Mouse (Mus musculus) midbrain, postnatal 0 days (tissue): ENCODE data around the gene Pwp2. TPM values are rescaled to one million over a fixed set of nuclear protein-coding genes. Genes with fewer than 3 reads are reported as not detected.

Experiments used
- ATAC-seq: fragments of 200-750 bp; cut with Nextera tagmentation; 2 replicates; pipeline ENCODE4 v1.8.0; 2017; ENCODE audit warnings: moderate number of reproducible peaks, mild to moderate bottlenecking, moderate TSS enrichment, moderate library complexity; ENCODE audit not compliant: low FRiP score
- DNase-seq: peaks from one replicate; pipeline ENCODE4 v3.0.0-alpha.2; 2015; ENCODE audit warnings: low spot score
- H3K27ac ChIP-seq: fragments of 300-500 bp; sonication (generic); 2 replicates; pipeline ENCODE4 v1.5.1; 2014; ENCODE audit warnings: low read depth, mild to moderate bottlenecking, low read length, mixed read lengths
- H3K27me3 ChIP-seq: fragments of 300-500 bp; sonication (generic); 2 replicates; pipeline ENCODE4 v1.6.1; 2014; ENCODE audit warnings: low read length, control low read depth, mixed read lengths; ENCODE audit not compliant: insufficient read depth
- H3K36me3 ChIP-seq: fragments of 300-500 bp; sonication (generic); 2 replicates; pipeline ENCODE4 v1.6.1; 2014; ENCODE audit warnings: low read length, control low read depth, mixed read lengths; ENCODE audit not compliant: insufficient read depth
- H3K4me1 ChIP-seq: fragments of 300-500 bp; sonication (generic); 2 replicates; pipeline ENCODE4 v1.6.1; 2014; ENCODE audit warnings: mild to moderate bottlenecking, control low read depth, antibody characterized with exemption, low read length, mixed read lengths; ENCODE audit not compliant: insufficient read depth
- H3K4me2 ChIP-seq: fragments of 300-500 bp; sonication (generic); 2 replicates; pipeline ENCODE4 v1.6.1; 2014; ENCODE audit warnings: low read depth, mild to moderate bottlenecking, low read length, mixed read lengths; ENCODE audit not compliant: poor library complexity, severe bottlenecking
- H3K4me3 ChIP-seq: fragments of 300-500 bp; sonication (generic); 2 replicates; pipeline ENCODE4 v1.5.1; 2014; ENCODE audit warnings: low read depth, mild to moderate bottlenecking, low read length, moderate library complexity
- H3K9ac ChIP-seq: fragments of 300-500 bp; sonication (generic); replicated peaks from 2 replicates; pipeline ENCODE4 v1.6.1; 2014; ENCODE audit warnings: mild to moderate bottlenecking, low read length, moderate library complexity, mixed read lengths; ENCODE audit not compliant: poor library complexity, severe bottlenecking
- H3K9me3 ChIP-seq: fragments of 300-500 bp; sonication (generic); 2 replicates; pipeline ENCODE4 v1.6.1; 2016; ENCODE audit warnings: low read length, control low read depth
- CTCF ChIP-seq: IDR thresholded peaks from 2 replicates; pipeline ENCODE4 v1.5.1; 2016; ENCODE audit warnings: antibody characterized with exemption, mild to moderate bottlenecking
- WGBS: fragments of 180-500 bp; shearing (Covaris S2); extraction: QIAGEN DNeasy Blood & Tissue Kit; methylation state at CpG from one replicate; pipeline ENCODE4 v1.1.7; 2014; 5-methylcytosine and 5-hydroxymethylcytosine counted together
- polyA plus RNA-seq: library from polyadenylated mRNA; unstranded; fragments of >200 nt; fragmentation: Nextera tagmentation; extraction: Ambion mirVana; gene quantifications from 2 replicates; pipeline ENCODE4 v1.2.1, GENCODE M21; 2015
- total RNA-seq: library from RNA; depleted of rRNA; stranded (reverse); fragments of >200 nt; gene quantifications from 2 replicates; pipeline ENCODE4 v1.2.3, GENCODE M21; 2014

Pwp2 gene
- total and polyA plus RNA-seq, 2 experiments from 2014 or later, result 13.4 to 24.5 TPM

DNA sequence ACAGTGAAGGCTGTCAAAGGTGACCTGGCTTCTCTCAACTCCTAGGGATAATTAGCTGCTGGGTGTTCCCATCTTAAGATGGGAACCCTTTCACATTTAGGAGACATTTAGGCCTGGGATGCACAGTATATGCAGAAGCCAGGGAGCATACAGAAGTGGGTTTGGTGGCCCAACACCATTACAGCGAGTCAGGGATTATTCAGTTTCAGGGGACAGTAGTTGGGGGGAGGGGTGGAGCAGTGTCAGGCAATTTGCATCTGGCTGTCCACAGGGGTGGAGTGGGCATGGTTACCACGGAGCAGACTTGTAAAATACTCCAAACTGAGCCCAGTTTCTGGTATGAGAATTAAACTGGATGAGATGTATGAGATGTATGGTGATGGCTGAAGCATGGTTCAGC, 14.5 kb downstream of the Pwp2 start:
- no peaks in the 10 kb centered on the region for H3K27me3 ChIP-seq
- peaks cover 64% of the 10 kb centered on the region for H3K36me3 ChIP-seq
- TF ChIP-seq CTCF, result no peak
- WGBS, result 49% methylated on average over 2 of the region's 2 CpGs
- H3K4me2 ChIP-seq, result peak overlapping the region; percentile 88
- H3K27ac ChIP-seq, result peak overlapping the region; percentile 73
- DNase-seq, result no peak
- H3K9ac ChIP-seq, result no peak overlapping the region
- no peak overlapping the region for H3K4me3 ChIP-seq
- ATAC-seq, result no peak
- peaks cover 6% of the 10 kb centered on the region; the same call in 1 of the 2 replicates for H3K4me1 ChIP-seq
- no peaks in the 10 kb centered on the region for H3K9me3 ChIP-seq

DNA sequence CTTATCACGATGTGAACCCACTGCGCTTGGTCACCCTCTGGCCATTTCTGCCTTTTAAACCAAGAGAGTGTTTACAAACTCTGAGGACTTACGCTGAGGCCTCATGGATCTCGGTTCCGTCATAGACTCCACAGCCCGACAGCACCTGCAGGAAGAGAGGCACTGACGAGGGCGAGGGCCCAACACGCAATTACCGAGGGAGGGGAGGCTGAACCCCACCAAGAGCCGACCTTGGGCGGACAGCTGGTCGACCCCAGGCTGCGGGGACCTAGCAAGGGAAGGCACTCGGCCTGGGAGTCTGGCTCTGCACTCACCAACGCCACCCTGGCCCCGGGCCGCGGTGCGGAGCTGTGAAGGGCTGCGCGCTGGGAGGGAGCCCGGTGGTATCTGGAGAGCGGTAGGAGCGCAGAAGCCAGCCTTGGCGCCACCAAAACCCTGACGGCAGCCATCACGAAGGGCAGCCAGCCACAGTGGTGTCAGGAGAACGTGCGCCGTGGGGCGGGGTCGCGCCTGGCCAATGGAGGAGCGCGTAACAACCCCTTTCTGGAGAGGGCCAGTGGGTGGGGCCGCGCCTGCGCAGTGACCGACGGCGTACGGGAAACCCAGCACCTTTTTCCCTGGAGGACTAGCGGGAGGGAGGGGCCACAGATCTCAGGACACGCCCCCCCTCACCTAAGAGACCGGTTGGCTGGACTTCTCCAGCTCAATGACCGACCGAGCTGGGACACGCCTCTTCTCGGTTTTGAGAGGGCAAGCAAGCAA, 15.5 kb downstream of the Pwp2 start, which contains the start of gene D10Jhu81e:
Gene D10Jhu81e (minus strand): TSS at position 502 of the 762 bp plus-strand sequence.
- ATAC-seq, result peak; percentile 96
- WGBS, result under 1% methylated on average over 45 of the region's 50 CpGs

DNA sequence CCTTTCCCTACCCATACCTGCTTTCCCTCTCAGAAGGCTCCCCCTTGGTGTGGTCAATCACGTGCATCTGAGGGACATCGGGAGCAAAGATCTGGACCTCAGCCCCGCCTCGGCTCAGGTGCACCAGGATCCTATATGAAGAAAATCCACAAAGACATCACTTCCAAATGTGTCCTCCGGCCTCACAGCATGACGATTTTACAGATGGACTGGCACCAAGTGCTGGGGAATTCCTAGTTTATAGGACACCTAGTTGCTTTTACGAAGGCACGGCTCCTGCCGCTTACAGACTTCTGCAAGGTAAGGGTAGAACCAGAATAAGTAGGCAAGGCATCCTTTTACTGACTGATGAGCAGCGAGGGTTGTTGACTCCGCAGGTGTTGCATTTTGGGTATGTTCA, 16.2 kb downstream of the Pwp2 start:
- peak overlapping the region; percentile 88 for H3K4me2 ChIP-seq
- H3K27ac ChIP-seq, result no peak overlapping the region; the same call in 1 of the 2 replicates
- H3K27me3 ChIP-seq, result no peaks in the 10 kb centered on the region
- no peaks in the 10 kb centered on the region for H3K9me3 ChIP-seq
- H3K4me3 ChIP-seq, result peak overlapping the region; percentile 62
- TF ChIP-seq CTCF, result no peak
- DNase-seq (no peak), ATAC-seq (no peak)
- peak overlapping the region; percentile 78 for H3K9ac ChIP-seq
- WGBS, result 89% methylated on average over 11 of the region's 11 CpGs
- H3K36me3 ChIP-seq, result peaks cover 57% of the 10 kb centered on the region
- H3K4me1 ChIP-seq, result peaks cover 6% of the 10 kb centered on the region; the same call in 1 of the 2 replicates

More for the DNA sequence above, 15.5 kb downstream of the Pwp2 start, which contains the start of gene D10Jhu81e:
- peak within 1 kb of the TSS; percentile 78 for H3K9ac ChIP-seq
- DNase-seq, result peak; percentile 98
- H3K4me3 ChIP-seq, result peak within 1 kb of the TSS; percentile 62
- no peaks in the 10 kb centered on the region for H3K27me3 ChIP-seq
- peaks cover 6% of the 10 kb centered on the region; the same call in 1 of the 2 replicates for H3K4me1 ChIP-seq
- peak within 1 kb of the TSS; percentile 88 for H3K4me2 ChIP-seq
- peak; percentile 35 for TF ChIP-seq CTCF
- H3K27ac ChIP-seq, result peak within 1 kb of the TSS; percentile 73
- no peaks in the 10 kb centered on the region for H3K9me3 ChIP-seq
- H3K36me3 ChIP-seq, result peaks cover 64% of the 10 kb centered on the region

DNA sequence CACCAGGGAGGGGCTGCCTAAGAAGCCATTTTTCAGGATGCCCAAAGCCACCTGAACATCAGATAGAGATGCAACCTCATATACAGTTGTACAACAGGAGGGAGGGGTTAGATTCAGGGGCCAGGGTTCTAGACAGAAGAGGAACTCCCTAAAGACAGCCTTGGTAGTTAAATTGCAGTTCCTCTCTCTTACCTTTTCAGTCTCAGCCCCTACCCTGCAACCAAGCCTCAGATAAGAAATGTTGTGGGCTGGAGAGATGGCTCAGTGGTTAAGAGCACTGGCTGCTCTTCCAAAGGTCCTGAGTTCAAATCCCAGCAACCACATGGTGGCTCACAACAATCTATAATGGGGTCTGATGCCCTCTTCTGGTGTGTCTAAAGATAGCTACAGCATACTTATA, 17.2 kb downstream of the Pwp2 start:
- Histone ChIP-seq H3K4me2 (no peak overlapping the region), H3K36me3 (peaks cover 58% of the 10 kb centered on the region), H3K9ac (no peak overlapping the region), H3K4me3 (no peak overlapping the region), H3K9me3 (no peaks in the 10 kb centered on the region), H3K27ac (no peak overlapping the region), H3K4me1 (peaks cover 6% of the 10 kb centered on the region; the same call in 1 of the 2 replicates), H3K27me3 (no peaks in the 10 kb centered on the region)
- ATAC-seq (no peak), DNase-seq (no peak)
- TF ChIP-seq CTCF, result no peak

DNA sequence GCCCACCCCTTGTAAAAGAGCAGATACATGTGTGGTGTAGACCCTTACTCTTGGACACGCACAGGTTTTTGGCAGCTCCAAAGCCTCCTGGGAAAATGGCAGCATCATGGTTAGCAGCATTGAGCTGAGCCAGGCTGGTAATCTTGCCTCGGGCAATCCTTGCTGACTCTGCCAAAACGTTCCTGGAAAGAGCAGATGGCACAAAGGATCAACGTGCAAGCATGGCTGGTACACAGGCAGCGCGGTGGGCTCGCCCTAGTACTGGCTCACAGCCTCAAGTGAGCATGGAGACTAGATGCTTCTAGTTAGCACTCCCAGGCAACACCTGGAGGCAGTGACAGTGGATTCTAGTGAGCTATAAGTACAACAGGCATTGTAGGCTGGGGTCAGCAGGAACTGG, 17.6 kb downstream of the Pwp2 start:
- Histone ChIP-seq H3K9me3 (no peaks in the 10 kb centered on the region), H3K9ac (no peak overlapping the region), H3K27me3 (no peaks in the 10 kb centered on the region), H3K4me1 (peaks cover 6% of the 10 kb centered on the region; the same call in 1 of the 2 replicates), H3K4me2 (no peak overlapping the region), H3K27ac (no peak overlapping the region), H3K4me3 (no peak overlapping the region), H3K36me3 (peaks cover 57% of the 10 kb centered on the region)
- ATAC-seq (no peak), DNase-seq (peak; percentile 68)
- 82% methylated on average over 7 of the region's 7 CpGs for WGBS
- no peak for TF ChIP-seq CTCF
